Mouse (Mus musculus): ENCODE results near the gene Csrnp2. TPM values are rescaled to one million over a fixed set of nuclear protein-coding genes. Genes with fewer than 3 reads are reported as not detected.

Csrnp2 gene
- total RNA-seq, 4 experiments from 2014 or later, result 2.6 to 4.0 (median 3.4) TPM

DNA sequence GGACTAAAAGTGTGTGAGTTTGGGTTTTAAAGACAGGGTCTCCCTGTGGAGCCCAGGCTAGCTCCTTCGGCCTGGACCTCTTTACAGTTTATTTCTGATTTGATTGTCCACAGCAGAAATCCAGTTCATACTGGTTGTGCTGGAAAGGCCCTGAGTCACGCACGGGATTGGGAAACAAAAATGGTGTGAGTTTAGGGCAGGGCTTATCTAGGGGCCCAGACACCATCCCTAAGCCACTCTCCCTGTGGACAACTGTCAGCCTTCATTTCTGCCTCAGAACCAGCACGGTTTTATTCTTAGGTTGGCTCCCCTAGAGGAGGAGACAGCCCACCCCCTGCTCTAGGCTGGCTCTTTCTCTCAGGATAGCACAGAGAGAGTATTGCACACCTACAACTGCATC lies 62.1 kb downstream of the Csrnp2 start:
- DNase-seq (ENCODE audit: low spot score in 2 of 2), result no peak

DNA sequence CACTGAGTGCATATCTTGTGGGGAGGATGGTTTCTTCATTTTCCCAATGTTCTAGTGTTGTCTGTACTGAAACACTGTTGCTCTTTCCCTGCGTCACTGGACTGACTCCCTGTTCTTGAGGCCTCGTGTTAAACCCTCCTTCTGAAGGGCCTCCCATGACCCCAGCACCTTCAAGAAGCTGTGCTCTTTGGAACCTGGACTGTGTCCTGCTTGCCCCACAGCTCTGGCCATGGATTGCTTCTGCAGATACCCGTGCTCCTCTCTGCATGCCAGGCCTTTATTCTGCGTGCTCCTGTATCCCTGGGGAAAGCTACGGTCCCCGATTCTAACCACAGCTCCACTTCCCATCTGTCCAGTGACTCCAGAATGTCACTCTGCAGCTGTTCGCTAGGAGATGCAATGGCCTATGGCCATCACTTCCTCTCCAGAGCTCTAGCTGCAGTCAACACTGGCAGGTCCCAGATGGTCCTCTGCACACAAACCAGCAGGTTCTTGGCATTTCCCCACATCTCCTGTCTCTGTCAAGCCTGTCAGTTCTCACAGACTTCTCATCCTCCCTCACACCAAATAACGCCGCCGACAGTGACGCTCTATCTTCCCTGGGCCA lies 65.2 kb downstream of the Csrnp2 start:
- DNase-seq (ENCODE audit: low spot score in 2 of 2), result no peak

Other genes starting within 250 kb of the Csrnp2 start
- gene Tmprss12, start 214.7 kb downstream of the Csrnp2 start, total RNA-seq (2022), result not detected
- gene Mettl7a1, start 191.3 kb downstream of the Csrnp2 start, total RNA-seq (2022), result 10 to 100 TPM; 37.7 to 45.7 (median 44.6) TPM
- gene Mettl7a3, start 160.6 kb downstream of the Csrnp2 start, total RNA-seq (2022), result under 1 TPM in 3 of 4 experiments, not detected in 1; 0.17 to 0.43 (median 0.22) TPM
- gene Methig1, start 142.3 kb downstream of the Csrnp2 start, total RNA-seq (2022), result under 1 TPM in 1 of 4 experiments, not detected in 3; 0.45 TPM
- gene Mettl7a2, start 142.3 kb downstream of the Csrnp2 start, total RNA-seq (2022), result 1 to 10 TPM in 1 of 4 experiments, under 1 TPM in 3; 0.77 to 1.0 (median 0.91) TPM
- gene Higd1c, start 130.9 kb downstream of the Csrnp2 start, total RNA-seq (2022), result not detected
- gene Gm5475, start 73.3 kb downstream of the Csrnp2 start, total RNA-seq (2022), result under 1 TPM in 1 of 4 experiments, not detected in 3; 0.12 TPM
- gene Slc11a2, start 70.4 kb downstream of the Csrnp2 start, total RNA-seq (2022), result 10 to 100 TPM; 31.0 to 39.7 (median 36.9) TPM
- 1 to 10 TPM; 6.6 to 7.9 (median 7.0) TPM for gene Letmd1, start 26.5 kb downstream of the Csrnp2 start, total RNA-seq (2022)
- gene Tfcp2, start 56.5 kb upstream of the Csrnp2 start, total RNA-seq (2022), result 10 to 100 TPM in 2 of 4 experiments, 1 to 10 TPM in 2; 7.9 to 11.6 (median 9.7) TPM
- 10 to 100 TPM; 14.7 to 16.6 (median 16.2) TPM for gene Pou6f1, start 104.5 kb upstream of the Csrnp2 start, total RNA-seq (2022)
- gene Dazap2, start 119.9 kb upstream of the Csrnp2 start, total RNA-seq (2022), result 10 to 100 TPM; 54.7 to 69.4 (median 57.5) TPM
- gene Smagp, start 141.5 kb upstream of the Csrnp2 start, total RNA-seq (2022), result 1 to 10 TPM; 1.6 to 4.0 (median 2.1) TPM
- gene Bin2, start 174.1 kb upstream of the Csrnp2 start, total RNA-seq (2022), result under 1 TPM in 2 of 4 experiments, not detected in 2; 0.36 to 0.40 TPM
- gene Cela1, start 192.4 kb upstream of the Csrnp2 start, total RNA-seq (2022), result under 1 TPM in 1 of 4 experiments, not detected in 3; 0.35 TPM
- gene Galnt6, start 233.9 kb upstream of the Csrnp2 start, total RNA-seq (2022), result under 1 TPM in 1 of 4 experiments, not detected in 3; 0.07 TPM